Mouse (Mus musculus) CH12.LX (cell line): ENCODE results near the gene Foxo6. TPM values are rescaled to one million over a fixed set of nuclear protein-coding genes. Genes with fewer than 3 reads are reported as not detected.

Source experiments
- DNase-seq: peaks from one replicate; pipeline ENCODE4 v3.0.0-alpha.2; 2013; ENCODE audit errors: extremely low read depth
- H3K27ac ChIP-seq: 2 replicates; pipeline ENCODE4 v1.5.1; 2012; ENCODE audit warnings: low read depth, mild to moderate bottlenecking, control low read depth, moderate library complexity; ENCODE audit not compliant: insufficient read depth
- H3K27me3 ChIP-seq: replicated peaks from 2 replicates; pipeline ENCODE3; 2012; ENCODE audit warnings: inconsistent platforms
- H3K36me3 ChIP-seq, 2 experiments: replicated peaks in 1 of 2; 2 replicates each; pipeline versions ENCODE3 to v1.6.1; 2012; ENCODE audit warnings: inconsistent platforms in 1 of 2, low read length in 1 of 2, mild to moderate bottlenecking in 1 of 2, mixed read lengths in 1 of 2, moderate library complexity in 1 of 2; ENCODE audit not compliant: control insufficient read depth in 1 of 2, insufficient read depth in 1 of 2
- H3K4me1 ChIP-seq, 2 experiments: 2 replicates each; pipeline ENCODE4 v1.6.1; 2012; ENCODE audit warnings: inconsistent platforms in 1 of 2, moderate library complexity in 1 of 2; ENCODE audit not compliant: insufficient read depth in 2 of 2, control insufficient read depth in 1 of 2
- H3K4me2 ChIP-seq: 2 replicates; pipeline ENCODE4 v1.6.1; 2012; ENCODE audit warnings: low read depth, mild to moderate bottlenecking, control low read depth; ENCODE audit not compliant: poor library complexity, insufficient read depth, severe bottlenecking
- H3K4me3 ChIP-seq, 3 experiments: fragments of 150-350 bp in 1 of 3; sonication (generic) in 1 of 3; replicated peaks in 1 of 3; 2 replicates each; pipeline versions ENCODE3 to v1.5.1; 2011 to 2012; ENCODE audit warnings: low read depth in 2 of 3, low read length in 2 of 3, mild to moderate bottlenecking in 2 of 3, moderate library complexity in 2 of 3, control low read depth in 1 of 3, improper control_type of control experiment in 1 of 3, inconsistent platforms in 1 of 3, mixed read lengths in 1 of 3; ENCODE audit not compliant: poor library complexity in 1 of 3
- H3K79me2 ChIP-seq: replicated peaks from 2 replicates; pipeline ENCODE4 v1.6.1; 2012; ENCODE audit warnings: mild to moderate bottlenecking, moderate library complexity; ENCODE audit not compliant: control insufficient read depth, poor library complexity, insufficient read depth, severe bottlenecking; ENCODE audit errors: extremely low read depth
- H3K9ac ChIP-seq: 2 replicates; pipeline ENCODE4 v1.6.1; 2012; ENCODE audit warnings: low read depth, mild to moderate bottlenecking, control low read depth, moderate library complexity; ENCODE audit not compliant: insufficient read depth
- H3K9me3 ChIP-seq: replicated peaks from 2 replicates; pipeline ENCODE3; 2012; ENCODE audit warnings: low read length, inconsistent platforms, mixed read lengths
- BHLHE40 ChIP-seq: IDR thresholded peaks from 2 replicates; pipeline ENCODE4 v1.6.1; 2011; ENCODE audit warnings: mild to moderate bottlenecking, low read depth, low read length, improper control_type of control experiment
- CHD1 ChIP-seq: IDR thresholded peaks from 2 replicates; pipeline ENCODE4 v1.6.1; 2012; ENCODE audit warnings: low read depth, low read length, improper control_type of control experiment, inconsistent platforms
- CHD2 ChIP-seq: IDR thresholded peaks from 2 replicates; pipeline ENCODE4 v1.6.1; 2011; ENCODE audit warnings: low read length, improper control_type of control experiment
- CTCF ChIP-seq, 2 experiments: IDR thresholded peaks in 1 of 2; conservative IDR thresholded peaks in 1 of 2; 2 replicates each; pipeline ENCODE4 v1.5.1; 2011 to 2012; ENCODE audit warnings: low read depth in 2 of 2, low read length in 2 of 2, improper control_type of control experiment in 1 of 2, inconsistent platforms in 1 of 2, mild to moderate bottlenecking in 1 of 2, moderate library complexity in 1 of 2
- E2F4 ChIP-seq: IDR thresholded peaks from 2 replicates; pipeline ENCODE4 v1.6.1; 2011; ENCODE audit warnings: low read depth, low read length, improper control_type of control experiment; ENCODE audit not compliant: insufficient replicate concordance
- ELF1 ChIP-seq: IDR thresholded peaks from 2 replicates; pipeline ENCODE4 v1.6.1; 2014; ENCODE audit warnings: low read depth, mild to moderate bottlenecking, inconsistent platforms, low read length, improper control_type of control experiment
- EP300 ChIP-seq: IDR thresholded peaks from 2 replicates; pipeline ENCODE4 v1.6.1; 2011; ENCODE audit warnings: low read length, improper control_type of control experiment
- ETS1 ChIP-seq: conservative IDR thresholded peaks from 2 replicates; pipeline ENCODE4 v1.6.1; 2012; ENCODE audit warnings: low read depth, mild to moderate bottlenecking, inconsistent platforms, low read length, improper control_type of control experiment, moderate library complexity
- IRF4 ChIP-seq: IDR thresholded peaks from 2 replicates; pipeline ENCODE4 v1.6.1; 2014; ENCODE audit warnings: low read depth, mild to moderate bottlenecking, inconsistent platforms, low read length, improper control_type of control experiment
- KAT2A ChIP-seq: IDR thresholded peaks from 2 replicates; pipeline ENCODE4 v1.6.1; 2012; ENCODE audit warnings: low read length, improper control_type of control experiment, inconsistent platforms; ENCODE audit not compliant: insufficient replicate concordance
- MAFK ChIP-seq: IDR thresholded peaks from 2 replicates; pipeline ENCODE4 v1.6.1; 2011; ENCODE audit warnings: low read length, improper control_type of control experiment; ENCODE audit not compliant: insufficient replicate concordance
- MAZ ChIP-seq: IDR thresholded peaks from 2 replicates; pipeline ENCODE4 v1.6.1; 2012; ENCODE audit warnings: low read depth, mild to moderate bottlenecking, inconsistent platforms, low read length, improper control_type of control experiment, moderate library complexity
- MXI1 ChIP-seq: IDR thresholded peaks from 2 replicates; pipeline ENCODE4 v1.6.1; 2011; ENCODE audit warnings: mild to moderate bottlenecking, low read depth, low read length, improper control_type of control experiment
- NRF1 ChIP-seq: IDR thresholded peaks from 2 replicates; pipeline ENCODE4 v1.6.1; 2014; ENCODE audit warnings: low read depth, mild to moderate bottlenecking, inconsistent platforms, low read length, improper control_type of control experiment, moderate library complexity
- PAX5 ChIP-seq: IDR thresholded peaks from 2 replicates; pipeline ENCODE4 v1.6.1; 2012; ENCODE audit warnings: low read length, inconsistent platforms, mixed read lengths
- POLR2A ChIP-seq: IDR thresholded peaks from 2 replicates; pipeline ENCODE4 v1.6.1; 2011; ENCODE audit warnings: low read depth, mild to moderate bottlenecking, improper control_type of control experiment, low read length
- TBP ChIP-seq: conservative IDR thresholded peaks from 2 replicates; pipeline ENCODE4 v1.6.1; 2011; ENCODE audit warnings: low read depth, low read length, improper control_type of control experiment
- TCF12 ChIP-seq: IDR thresholded peaks from 2 replicates; pipeline ENCODE4 v1.6.1; 2014; ENCODE audit warnings: low read depth, mild to moderate bottlenecking, inconsistent platforms, low read length, improper control_type of control experiment
- USF2 ChIP-seq: conservative IDR thresholded peaks from 2 replicates; pipeline ENCODE4 v1.6.1; 2011; ENCODE audit warnings: low read depth, low read length, improper control_type of control experiment
- ZKSCAN1 ChIP-seq: IDR thresholded peaks from 2 replicates; pipeline ENCODE4 v1.6.1; 2012; ENCODE audit warnings: low read depth, inconsistent platforms, low read length, improper control_type of control experiment, borderline replicate concordance
- ZMIZ1 ChIP-seq: IDR thresholded peaks from 2 replicates; pipeline ENCODE4 v1.6.1; 2012; ENCODE audit warnings: low read depth, mild to moderate bottlenecking, inconsistent platforms, low read length, improper control_type of control experiment
- dilution Hi-C: fragments of 300-500 bp; cut with MboI; formaldehyde crosslinking; loops from 2 replicates; pipeline ENCODE4 v1.14.3; 2020; ENCODE audit warnings: low sequenced_read_pairs; ENCODE audit not compliant: extremely low pct_unique_long_range_greater_than_20kb, extremely low pct_ligation_motif_present
- in situ Hi-C: fragments of 300-500 bp; cut with MboI; formaldehyde crosslinking; loops from 3 replicates; pipeline ENCODE4 v1.14.3; 2019; ENCODE audit warnings: low sequenced_read_pairs, low pct_ligation_motif_present, low pct_unique_long_range_greater_than_20kb, mixed read lengths
- polyA plus RNA-seq: library from polyadenylated mRNA; unstranded; fragments of >175 nt; gene quantifications from 2 replicates; pipeline ENCODE4 v1.2.1, GENCODE M21; 2012; ENCODE audit warnings: low read depth; ENCODE audit not compliant: insufficient read length
- total RNA-seq, 2 experiments: library from RNA; depleted of rRNA; stranded (reverse); fragments of 300-350 nt in 1 of 2; fragments of >200 nt in 1 of 2; gene quantifications; 2 replicates each; pipeline ENCODE4 v1.2.3; 2012 to 2014

Gene Foxo6
- total and polyA plus RNA-seq, 3 experiments: not detected

GRCm38 (mm10) chr4:120271208-120271607 lies 15.9 kb downstream of the Foxo6 start:
- Histone ChIP-seq H3K79me2 (no peaks in the 10 kb centered on the region), H3K9ac (no peak overlapping the region), H3K4me3 (no peak overlapping the region), H3K27ac (no peak overlapping the region), H3K27me3 (peaks cover 84% of the 10 kb centered on the region), H3K9me3 (peaks cover 2% of the 10 kb centered on the region), H3K4me1 (peaks cover 0 to 5% of the 10 kb centered on the region in 2 experiments; a peak in 1 of 4 replicates), H3K36me3 (no peaks in the 10 kb centered on the region), H3K4me2 (no peak overlapping the region)
- TF ChIP-seq EP300 (no peak), POLR2A (no peak), BHLHE40 (no peak), ZMIZ1 (no peak), KAT2A (no peak), E2F4 (no peak), PAX5 (no peak), MXI1 (no peak), TBP (no peak), MAFK (no peak), CTCF (conservative IDR thresholded peaks at IDR 0.05 in 1 of 2, IDR thresholded peaks at IDR 0.05 in 1 of 2; ENCODE audit: low read depth in 2 of 2, low read length in 2 of 2) (no peak), CHD2 (no peak), CHD1 (no peak), IRF4 (no peak), ELF1 (no peak), MAZ (no peak), NRF1 (no peak), USF2 (no peak)
- DNase-seq: no peak
- dilution Hi-C loops (no loop called here), in situ Hi-C loops (no loop called here)

GRCm38 (mm10) chr4:120270937-120271199 lies 16.3 kb downstream of the Foxo6 start:
- H3K27ac ChIP-seq: no peak overlapping the region
- TF ChIP-seq ZKSCAN1 (no peak), MXI1 (no peak), CTCF (conservative IDR thresholded peaks at IDR 0.05 in 1 of 2, IDR thresholded peaks at IDR 0.05 in 1 of 2; ENCODE audit: low read depth in 2 of 2, low read length in 2 of 2) (no peak), ETS1 (no peak), TCF12 (no peak), IRF4 (no peak), CHD2 (no peak), MAZ (no peak), NRF1 (no peak), E2F4 (no peak), PAX5 (no peak), EP300 (no peak)
- TF ChIP-seq, all 38 proteins: peak for 0
- Histone ChIP-seq H3K27me3 (peaks cover 84% of the 10 kb centered on the region), H3K79me2 (no peaks in the 10 kb centered on the region), H3K4me3 (no peak overlapping the region), H3K4me1 (peaks cover 0 to 5% of the 10 kb centered on the region in 2 experiments; a peak in 1 of 4 replicates), H3K4me2 (no peak overlapping the region), H3K36me3 (no peaks in the 10 kb centered on the region), H3K9ac (no peak overlapping the region), H3K9me3 (peaks cover 2% of the 10 kb centered on the region)
- dilution Hi-C loops (no loop called here), in situ Hi-C loops (no loop called here)
- no peak for DNase-seq
